Mouse (Mus musculus): ENCODE data around the gene Pes1. TPM values are rescaled to one million over a fixed set of nuclear protein-coding genes. Genes with fewer than 3 reads are reported as not detected.
A peak's percentile ranks its signal among the peaks of the same experiment; 100 is the strongest.

The Pes1 gene
- total and polyA plus RNA-seq, 2 experiments from 2014 or later: 50.0 to 55.8 TPM

DNA sequence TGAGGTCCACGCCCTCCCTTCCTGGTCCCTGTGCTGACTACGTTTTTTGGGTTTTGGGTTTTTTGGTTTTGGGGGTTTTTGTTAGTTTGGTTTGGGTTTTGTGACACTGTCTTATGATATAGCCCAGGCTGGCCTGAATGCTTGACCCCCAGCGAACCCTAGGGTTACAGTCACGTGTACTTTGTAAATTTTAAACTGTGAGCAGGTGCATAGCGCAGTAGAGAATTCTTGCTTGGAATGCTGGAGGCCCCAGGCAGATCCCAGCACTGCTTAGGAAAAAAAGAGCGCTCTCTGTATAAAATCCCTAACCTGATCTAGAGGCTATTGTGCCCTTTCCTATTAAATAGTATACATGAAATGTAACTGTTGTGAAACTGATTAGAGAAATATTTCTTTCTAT, 29.4 kb downstream of the Pes1 start:
- no peak for DNase-seq
- Histone ChIP-seq H3K27ac (ENCODE audit: low read depth, low read length) (no peak overlapping the region), H3K4me1 (ENCODE audit: insufficient read depth) (no peaks in the 10 kb centered on the region), H3K36me3 (ENCODE audit: insufficient read depth) (no peaks in the 10 kb centered on the region), H3K4me3 (ENCODE audit: low read depth, low read length) (no peak overlapping the region), H3K9me3 (ENCODE audit: low read length) (no peaks in the 10 kb centered on the region), H3K27me3 (ENCODE audit: insufficient read depth, low read length) (peaks cover 16% of the 10 kb centered on the region; the same call in 1 of the 2 replicates), H3K9ac (no peak overlapping the region), H3K4me2 (ENCODE audit: low read depth) (no peak overlapping the region)
- WGBS: 79% methylated on average over 6 of the region's 6 CpGs
- no peak for TF ChIP-seq CTCF (IDR thresholded peaks at IDR 0.05; ENCODE audit: low read depth)
- ATAC-seq: no peak

DNA sequence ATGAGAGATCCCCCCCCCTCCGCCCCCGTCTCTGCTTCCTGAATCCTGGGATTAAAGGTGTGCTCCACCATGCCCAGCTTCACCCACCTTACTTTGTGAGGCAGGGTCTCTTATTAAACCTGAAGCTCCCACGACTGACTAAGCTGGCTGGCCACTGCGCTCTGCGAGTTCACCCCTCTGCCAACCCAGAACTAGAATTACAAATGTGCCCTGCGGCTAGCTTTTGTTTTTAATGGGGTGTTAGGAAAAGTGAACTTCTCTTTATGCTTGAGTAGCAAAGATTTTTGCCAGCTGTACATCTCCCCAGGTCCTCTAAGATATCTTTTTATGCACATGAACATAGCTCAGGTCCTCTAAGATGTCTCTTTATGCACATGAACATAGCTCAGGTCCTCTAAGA, 30.1 kb downstream of the Pes1 start:
- Histone ChIP-seq H3K9ac (no peak overlapping the region), H3K36me3 (ENCODE audit: insufficient read depth) (no peaks in the 10 kb centered on the region), H3K4me3 (ENCODE audit: low read depth, low read length) (no peak overlapping the region), H3K27ac (ENCODE audit: low read depth, low read length) (no peak overlapping the region), H3K4me2 (ENCODE audit: low read depth) (no peak overlapping the region), H3K9me3 (ENCODE audit: low read length) (no peaks in the 10 kb centered on the region), H3K27me3 (ENCODE audit: insufficient read depth, low read length) (peaks cover 22% of the 10 kb centered on the region), H3K4me1 (ENCODE audit: insufficient read depth) (no peaks in the 10 kb centered on the region)
- ATAC-seq (no peak), DNase-seq (no peak)
- TF ChIP-seq CTCF (IDR thresholded peaks at IDR 0.05; ENCODE audit: low read depth): no peak
- 80% methylated on average over 6 of the region's 6 CpGs for WGBS

DNA sequence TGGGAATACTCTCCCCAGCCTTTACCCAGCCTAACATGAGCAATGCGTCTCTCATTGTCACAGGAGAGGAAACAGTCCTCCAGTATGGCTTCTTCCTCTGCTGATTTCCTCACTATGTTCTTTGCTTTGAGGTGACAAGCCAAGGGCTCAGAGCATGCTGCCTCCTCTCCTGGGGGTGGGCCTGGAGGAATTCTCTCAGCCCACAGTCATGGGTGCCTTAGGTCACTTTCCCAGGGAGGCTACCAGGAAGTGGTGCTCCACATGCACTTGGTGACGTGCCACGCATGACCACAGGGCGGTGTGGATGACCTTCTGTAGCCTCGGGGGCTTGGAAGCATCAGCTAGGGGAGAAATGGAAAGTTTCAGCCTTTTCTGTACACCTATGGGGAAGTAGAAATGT, 31.7 kb downstream of the Pes1 start:
- H3K27ac ChIP-seq (ENCODE audit: low read depth, low read length): no peak overlapping the region
- no peak for DNase-seq
- H3K27me3 ChIP-seq (ENCODE audit: insufficient read depth, low read length): peaks cover 37% of the 10 kb centered on the region
- H3K36me3 ChIP-seq (ENCODE audit: insufficient read depth): no peaks in the 10 kb centered on the region
- ATAC-seq: no peak
- no peak overlapping the region for H3K4me2 ChIP-seq (ENCODE audit: low read depth)
- H3K9ac ChIP-seq: no peak overlapping the region
- WGBS: 85% methylated on average over 5 of the region's 5 CpGs
- H3K4me3 ChIP-seq (ENCODE audit: low read depth, low read length): no peak overlapping the region
- H3K9me3 ChIP-seq (ENCODE audit: low read length): no peaks in the 10 kb centered on the region
- no peaks in the 10 kb centered on the region for H3K4me1 ChIP-seq (ENCODE audit: insufficient read depth)
- no peak for TF ChIP-seq CTCF (IDR thresholded peaks at IDR 0.05; ENCODE audit: low read depth)

DNA sequence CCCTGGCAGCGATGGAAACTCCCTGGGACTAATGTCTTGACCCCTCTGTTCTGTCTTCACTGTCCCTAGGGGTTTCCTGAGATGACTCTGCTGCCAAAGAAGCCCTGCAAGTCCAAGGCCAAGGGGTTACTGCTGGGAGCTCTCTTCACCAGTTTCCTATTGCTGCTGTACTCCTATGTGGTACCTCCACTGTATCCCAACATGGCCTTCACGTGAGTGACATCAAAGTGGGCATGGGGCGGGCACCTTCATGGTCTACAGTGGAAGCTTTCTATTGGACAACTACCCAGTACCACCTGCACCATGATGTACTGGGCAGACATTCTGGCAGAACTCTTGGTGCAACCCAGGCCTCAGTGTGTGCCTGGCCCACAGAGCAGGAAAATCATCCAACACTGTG, 33.1 kb downstream of the Pes1 start:
- TF ChIP-seq CTCF (IDR thresholded peaks at IDR 0.05; ENCODE audit: low read depth): no peak
- H3K9ac ChIP-seq: no peak overlapping the region
- WGBS: 87% methylated on average over 3 of the region's 3 CpGs
- H3K27ac ChIP-seq (ENCODE audit: low read depth, low read length): no peak overlapping the region
- H3K36me3 ChIP-seq (ENCODE audit: insufficient read depth): no peaks in the 10 kb centered on the region
- no peak overlapping the region for H3K4me2 ChIP-seq (ENCODE audit: low read depth)
- no peak for ATAC-seq
- no peak for DNase-seq
- H3K9me3 ChIP-seq (ENCODE audit: low read length): no peaks in the 10 kb centered on the region
- H3K4me1 ChIP-seq (ENCODE audit: insufficient read depth): no peaks in the 10 kb centered on the region
- no peak overlapping the region for H3K4me3 ChIP-seq (ENCODE audit: low read depth, low read length)
- peaks cover 37% of the 10 kb centered on the region for H3K27me3 ChIP-seq (ENCODE audit: insufficient read depth, low read length)

DNA sequence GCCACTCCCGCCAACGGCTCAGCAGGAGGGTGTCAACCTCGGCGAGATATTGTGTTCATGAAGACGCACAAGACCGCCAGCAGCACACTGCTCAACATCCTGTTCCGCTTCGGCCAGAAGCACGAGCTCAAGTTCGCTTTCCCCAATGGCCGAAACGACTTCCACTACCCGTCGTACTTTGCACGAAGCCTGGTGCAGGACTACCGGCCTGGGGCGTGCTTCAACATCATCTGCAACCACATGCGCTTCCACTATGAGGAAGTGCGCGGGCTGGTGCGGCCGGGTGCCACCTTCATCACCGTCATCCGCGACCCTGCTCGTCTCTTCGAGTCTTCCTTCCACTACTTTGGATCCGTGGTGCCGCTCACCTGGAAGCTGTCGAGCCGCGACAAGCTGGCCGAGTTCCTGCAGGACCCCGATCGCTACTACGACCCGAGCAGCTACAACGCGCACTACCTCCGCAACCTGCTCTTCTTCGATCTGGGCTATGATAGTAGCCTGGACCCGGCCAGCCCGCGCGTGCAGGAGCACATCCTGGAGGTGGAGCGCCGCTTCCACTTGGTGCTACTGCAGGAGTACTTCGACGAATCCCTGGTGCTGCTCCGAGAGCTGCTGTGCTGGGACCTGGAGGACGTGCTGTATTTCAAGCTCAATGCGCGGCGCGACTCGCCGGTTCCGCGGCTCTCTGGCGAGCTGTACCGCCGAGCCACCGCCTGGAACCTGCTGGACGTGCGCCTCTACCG, 34.4 kb downstream of the Pes1 start:
- no peak overlapping the region for H3K9ac ChIP-seq
- peak overlapping the region; percentile 41 for H3K4me2 ChIP-seq (ENCODE audit: low read depth)
- ATAC-seq (no peak), DNase-seq (peak; percentile 20)
- no peak overlapping the region for H3K27ac ChIP-seq (ENCODE audit: low read depth, low read length)
- H3K4me1 ChIP-seq (ENCODE audit: insufficient read depth): no peaks in the 10 kb centered on the region
- no peaks in the 10 kb centered on the region for H3K36me3 ChIP-seq (ENCODE audit: insufficient read depth)
- peak overlapping the region; percentile 13 for H3K4me3 ChIP-seq (ENCODE audit: low read depth, low read length)
- no peak for TF ChIP-seq CTCF (IDR thresholded peaks at IDR 0.05; ENCODE audit: low read depth)
- no peaks in the 10 kb centered on the region for H3K9me3 ChIP-seq (ENCODE audit: low read length)
- 6% methylated on average over 66 of the region's 66 CpGs for WGBS
- H3K27me3 ChIP-seq (ENCODE audit: insufficient read depth, low read length): peaks cover 37% of the 10 kb centered on the region

DNA sequence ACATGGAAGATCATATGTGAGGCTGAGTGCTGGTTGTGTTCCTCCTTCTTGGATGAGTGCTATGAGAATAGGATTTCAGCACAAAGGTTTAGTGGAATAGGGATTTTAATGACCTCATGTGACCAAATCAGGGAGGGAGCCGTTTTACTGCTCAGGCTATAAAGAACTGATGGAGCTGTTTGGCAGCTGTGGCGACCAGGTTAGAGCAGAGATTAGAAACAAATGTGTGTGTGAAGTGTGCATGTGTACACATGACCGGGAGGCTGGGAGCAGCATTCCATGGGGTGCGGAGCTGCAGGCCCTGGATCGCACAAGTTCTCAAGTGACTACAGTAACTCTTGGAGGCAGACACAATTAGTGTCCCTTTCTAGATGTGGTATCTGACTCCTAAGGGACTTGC, 35.8 kb downstream of the Pes1 start:
- ATAC-seq (no peak), DNase-seq (no peak)
- H3K4me1 ChIP-seq (ENCODE audit: insufficient read depth): no peaks in the 10 kb centered on the region
- no peak overlapping the region for H3K4me3 ChIP-seq (ENCODE audit: low read depth, low read length)
- no peak overlapping the region for H3K9ac ChIP-seq
- no peaks in the 10 kb centered on the region for H3K9me3 ChIP-seq (ENCODE audit: low read length)
- H3K27ac ChIP-seq (ENCODE audit: low read depth, low read length): no peak overlapping the region
- peaks cover 37% of the 10 kb centered on the region for H3K27me3 ChIP-seq (ENCODE audit: insufficient read depth, low read length)
- no peak overlapping the region for H3K4me2 ChIP-seq (ENCODE audit: low read depth)
- no peak for TF ChIP-seq CTCF (IDR thresholded peaks at IDR 0.05; ENCODE audit: low read depth)
- no peaks in the 10 kb centered on the region for H3K36me3 ChIP-seq (ENCODE audit: insufficient read depth)
- 83% methylated on average over 5 of the region's 5 CpGs for WGBS

DNA sequence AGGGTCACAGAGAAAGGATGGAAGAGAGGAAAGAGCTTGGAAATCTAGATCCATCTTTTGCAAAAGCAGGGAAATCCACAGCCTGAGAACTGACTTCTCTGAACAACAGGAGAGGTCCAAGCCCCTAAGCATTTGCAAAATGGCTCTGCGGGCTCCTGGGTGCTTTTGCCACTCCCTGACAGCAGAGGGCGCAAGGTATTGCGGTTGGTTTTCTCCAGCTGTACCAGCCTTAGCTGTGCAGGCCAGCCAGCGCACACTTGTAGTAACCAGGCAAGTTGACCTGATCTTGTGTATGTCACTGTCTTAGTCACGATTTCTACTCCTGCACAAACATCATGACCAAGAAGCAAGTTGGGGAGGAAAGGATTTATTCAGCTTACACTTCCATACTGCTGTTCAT, 37.8 kb downstream of the Pes1 start:
- Histone ChIP-seq H3K36me3 (ENCODE audit: insufficient read depth) (no peaks in the 10 kb centered on the region), H3K27ac (ENCODE audit: low read depth, low read length) (no peak overlapping the region), H3K9me3 (ENCODE audit: low read length) (no peaks in the 10 kb centered on the region), H3K27me3 (ENCODE audit: insufficient read depth, low read length) (peaks cover 35% of the 10 kb centered on the region), H3K9ac (no peak overlapping the region), H3K4me1 (ENCODE audit: insufficient read depth) (no peaks in the 10 kb centered on the region), H3K4me3 (ENCODE audit: low read depth, low read length) (no peak overlapping the region), H3K4me2 (ENCODE audit: low read depth) (no peak overlapping the region)
- ATAC-seq: peak; percentile 51; the same call in 1 of the 2 replicates
- WGBS: 8% methylated on average over 5 of the region's 5 CpGs
- TF ChIP-seq CTCF (IDR thresholded peaks at IDR 0.05; ENCODE audit: low read depth): peak; percentile 87
- DNase-seq: peak; percentile 85

All from forebrain, postnatal 0 days (tissue).